Mouse (Mus musculus) common myeloid progenitor, adult 5-6 weeks (primary cell): ENCODE data around the gene Afg3l1. TPM values are rescaled to one million over a fixed set of nuclear protein-coding genes. Genes with fewer than 3 reads are reported as not detected.
A peak's percentile ranks its signal among the peaks of the same experiment; 100 is the strongest.
"Not testable (repeated sequence)": the region's sequence is repeated elsewhere in the genome, so short reads cannot be mapped to it uniquely, and the experiment has no call there.

Experiments
- ATAC-seq: replicated peaks from 2 replicates; pipeline ENCODE4 v1.8.0; 2016; ENCODE audit warnings: low read depth, mild to moderate bottlenecking, moderate TSS enrichment, inconsistent platforms; ENCODE audit not compliant: poor library complexity, severe bottlenecking
- total RNA-seq: library from RNA; stranded (forward); fragments of 200-1000, 187-1606 nt; gene quantifications from 2 replicates; pipeline ENCODE4 v1.2.3, GENCODE M21; 2017

Afg3l1 gene
- total RNA-seq, 1 experiment from 2014 or later: 20.2 TPM

GRCm38 (mm10) chr8:123514136-123514535 is 36.4 kb downstream of the Afg3l1 start:
- ATAC-seq: no peak

- no peak for ATAC-seq
Measured at GRCm38 (mm10) chr8:123514781-123515539, 37.3 kb downstream of the Afg3l1 start, which contains the start of gene Dbndd1. Gene Dbndd1 (minus strand): TSS chr8:123515463.

- ATAC-seq: no peak
Measured at GRCm38 (mm10) chr8:123515540-123515897, 37.8 kb downstream of the Afg3l1 start.

GRCm38 (mm10) chr8:123516596-123516995 is 38.9 kb downstream of the Afg3l1 start:
- no peak for ATAC-seq

DNA sequence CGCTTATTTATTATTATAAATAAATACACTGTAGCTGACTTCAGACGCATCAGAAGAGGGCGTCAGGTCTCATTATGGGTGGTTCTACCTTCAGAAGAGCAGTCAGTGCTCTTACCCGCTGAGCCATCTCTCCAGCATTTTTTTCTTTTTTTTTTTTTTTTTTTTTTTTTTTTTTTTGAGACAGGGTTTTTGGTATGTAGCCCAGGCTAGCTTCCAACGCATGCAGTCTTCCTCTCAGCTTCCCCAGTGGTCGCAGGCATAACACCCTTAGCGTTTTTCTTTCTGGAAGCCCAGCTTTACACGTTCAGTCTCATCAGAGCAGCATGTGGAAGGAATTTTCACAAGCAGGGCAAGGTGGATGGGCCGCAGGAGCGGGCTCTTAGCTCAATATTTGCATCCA is 40.5 kb downstream of the Afg3l1 start:
- ATAC-seq: 0 out of 2 replicates have a peak, but pooled peaks have one; percentile 5

- ATAC-seq: peak; percentile 94
Measured at GRCm38 (mm10) chr8:123518667-123519066, 41.0 kb downstream of the Afg3l1 start, which contains the start of gene Gas8. Gene Gas8 (plus strand): TSS chr8:123518834.

DNA sequence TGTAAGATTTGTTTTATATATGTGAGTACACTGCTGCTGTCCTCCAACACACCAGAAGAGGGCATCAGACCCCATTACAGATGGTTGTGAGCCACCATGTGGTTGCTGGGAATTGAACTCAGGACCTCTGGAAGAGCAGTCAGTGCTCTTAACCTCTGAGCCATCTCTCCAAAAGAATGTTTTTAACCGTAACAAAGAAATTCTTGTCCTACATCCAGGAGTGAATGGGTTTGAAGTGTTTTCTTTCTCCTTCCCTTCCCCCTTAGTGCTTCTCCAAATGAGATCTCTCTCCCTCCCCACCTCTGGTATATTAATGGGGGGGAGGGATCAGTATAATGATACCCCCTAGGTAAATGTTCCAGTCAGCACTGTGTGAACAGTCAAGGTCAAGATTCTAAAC is 42.3 kb downstream of the Afg3l1 start:
- not testable (repeated sequence) for ATAC-seq

DNA sequence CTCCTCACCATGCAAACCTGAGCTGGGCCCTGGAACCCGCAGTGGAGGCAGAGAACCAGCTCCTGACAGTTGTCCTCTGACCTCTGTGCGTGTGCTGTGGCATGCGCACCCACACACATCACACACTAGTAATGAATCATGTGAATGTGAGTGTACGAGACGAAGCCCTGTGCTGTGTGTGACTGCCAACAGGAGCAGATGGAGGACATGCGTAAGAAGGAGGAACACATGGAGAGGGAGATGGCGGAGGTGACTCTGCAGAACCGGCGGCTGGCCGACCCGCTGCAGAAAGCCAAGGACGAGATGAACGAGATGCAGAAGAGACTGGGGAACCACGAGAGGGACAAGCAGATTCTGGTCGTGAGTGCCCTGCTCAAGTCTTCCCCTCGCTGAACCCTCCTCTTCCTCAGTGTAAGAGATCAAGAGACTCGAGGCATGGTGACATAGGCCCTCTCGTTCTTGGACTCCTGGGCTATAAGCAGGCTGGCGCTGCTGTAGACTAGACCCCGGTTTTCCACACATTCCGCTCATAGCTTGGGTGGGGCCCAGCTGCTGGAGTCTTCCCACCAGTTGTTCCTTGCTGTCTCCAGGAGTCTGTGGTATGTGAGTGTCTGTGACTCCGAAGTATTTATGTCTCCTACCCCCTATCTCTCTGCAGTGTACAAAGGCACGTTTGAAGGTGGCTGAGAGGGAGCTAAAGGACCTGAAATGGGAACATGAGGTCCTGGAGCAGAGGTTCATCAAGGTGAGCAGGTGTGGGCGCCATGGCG is 50.2 kb downstream of the Afg3l1 start:
- no peak for ATAC-seq

DNA sequence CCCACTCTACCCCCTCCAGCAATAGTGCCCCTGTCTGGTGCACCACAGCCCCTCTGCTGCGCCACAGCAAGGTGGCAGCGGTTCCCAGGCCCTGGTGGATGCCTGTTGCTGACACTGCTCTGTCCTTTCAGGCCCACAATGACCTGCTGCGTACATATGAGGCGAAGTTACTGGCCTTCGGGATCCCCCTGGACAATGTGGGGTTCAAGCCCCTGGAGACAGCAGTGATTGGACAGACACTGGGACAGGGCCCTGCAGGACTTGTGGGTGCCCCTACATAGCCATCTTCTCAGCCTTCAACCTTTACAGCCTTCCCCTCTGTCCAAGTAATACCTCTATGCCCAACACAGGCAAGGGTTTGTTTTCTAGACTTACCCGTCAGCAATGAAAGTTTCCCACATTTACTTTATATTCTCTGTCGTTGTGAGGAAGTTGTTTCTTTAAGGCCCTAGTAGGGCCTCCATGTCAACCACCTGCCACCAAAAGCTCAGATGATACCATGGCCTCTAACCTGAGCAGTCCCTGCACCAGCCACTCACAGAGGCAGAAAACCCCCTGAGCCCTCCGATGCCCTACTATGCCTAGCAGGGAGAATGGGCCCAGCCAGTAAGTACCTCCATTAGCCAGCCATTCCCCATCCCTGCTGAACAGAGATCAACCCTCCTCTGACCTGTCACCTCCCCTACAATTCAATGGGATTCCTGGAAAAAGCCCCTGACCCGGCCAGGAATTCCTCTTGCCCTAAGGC is 58.7 kb downstream of the Afg3l1 start:
- ATAC-seq: no peak

DNA sequence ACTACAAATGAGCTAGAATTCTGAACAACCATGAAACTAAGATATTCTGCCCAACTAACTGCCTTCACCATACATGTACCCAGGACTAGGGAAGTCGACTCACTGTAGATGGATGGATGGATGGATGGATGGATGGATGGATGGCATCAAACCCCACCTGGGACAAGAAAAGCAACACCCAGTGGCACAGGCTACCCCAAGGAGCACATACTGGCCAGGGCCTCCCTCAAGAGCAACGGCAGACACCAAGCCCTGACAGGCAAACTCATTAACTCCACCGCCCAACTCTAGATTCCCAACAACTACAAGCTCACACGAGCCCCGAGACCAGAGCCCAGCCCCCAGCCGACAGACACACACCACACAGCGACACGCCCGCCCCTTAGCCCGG is 59.3 kb downstream of the Afg3l1 start:
- no peak for ATAC-seq

- not testable (repeated sequence) for ATAC-seq
Measured at GRCm38 (mm10) chr8:123537641-123538040, 59.9 kb downstream of the Afg3l1 start.

Other genes starting within 250 kb of the Afg3l1 start
- gene Spata2l, start 241.7 kb upstream of the Afg3l1 start, total RNA-seq: 1.8 and 3.8 TPM in 2 replicates
- gene Zfp276, start 223.7 kb upstream of the Afg3l1 start, total RNA-seq: 8.2 and 9.1 TPM in 2 replicates
- gene Vps9d1, start 223.6 kb upstream of the Afg3l1 start, total RNA-seq: 6.3 and 14.2 TPM in 2 replicates
- gene Fanca, start 159.3 kb upstream of the Afg3l1 start, total RNA-seq: 23.1 and 43.3 TPM in 2 replicates
- 2.9 TPM in 2 replicates for gene Spire2, start 145.2 kb upstream of the Afg3l1 start, total RNA-seq
- gene Tcf25, start 104.2 kb upstream of the Afg3l1 start, total RNA-seq: 105 and 176 TPM in 2 replicates
- not detected in 2 replicates for gene Mc1r, start 70.8 kb upstream of the Afg3l1 start, total RNA-seq
- 0.87 TPM in 1 of 2 replicates, not detected in the other for gene Tubb3, start 66.5 kb upstream of the Afg3l1 start, total RNA-seq
- 41.3 and 43.9 TPM in 2 replicates for gene Def8, start 54.4 kb upstream of the Afg3l1 start, total RNA-seq
- not detected in 2 replicates for gene Dbndd1, start 37.6 kb downstream of the Afg3l1 start, total RNA-seq
- gene Gas8, start 40.9 kb downstream of the Afg3l1 start, total RNA-seq: 10.3 and 16.7 TPM in 2 replicates
- gene Rhou, start 176.0 kb downstream of the Afg3l1 start, total RNA-seq: 0.55 and 0.78 TPM in 2 replicates